Mouse (Mus musculus) heart, adult 2 months (tissue): ENCODE measurements around the gene Cda. TPM values are rescaled to one million over a fixed set of nuclear protein-coding genes. Genes with fewer than 3 reads are reported as not detected.
"Not testable (repeated sequence)": the region's sequence is repeated elsewhere in the genome, so short reads cannot be mapped to it uniquely, and the experiment has no call there.

Experiments used
- DNase-seq, 2 experiments: peaks; one replicate each; pipeline ENCODE4 v3.0.0; 2021
- H3K27ac ChIP-seq: fragments of 200-600 bp; 2 replicates; pipeline ENCODE4 v1.8.1; 2022
- H3K27me3 ChIP-seq: fragments of 200-500 bp; 2 replicates; pipeline ENCODE4 v1.6.1; 2012; ENCODE audit warnings: mild to moderate bottlenecking, low read length, inconsistent platforms, mixed read lengths; ENCODE audit not compliant: control insufficient read depth, insufficient read depth
- H3K36me3 ChIP-seq: fragments of 200-500 bp; 2 replicates; pipeline ENCODE4 v1.6.1; 2012; ENCODE audit warnings: low read length, inconsistent platforms; ENCODE audit not compliant: control insufficient read depth, insufficient read depth
- H3K4me1 ChIP-seq: fragments of 200-500 bp; 2 replicates; pipeline ENCODE4 v1.6.1; 2011; ENCODE audit warnings: low read length; ENCODE audit not compliant: control insufficient read depth, insufficient read depth
- H3K4me3 ChIP-seq: fragments of 200-600 bp; 2 replicates; pipeline ENCODE4 v1.8.1; 2022
- H3K79me2 ChIP-seq: fragments of 200-500 bp; replicated peaks from 2 replicates; pipeline ENCODE4 v1.6.1; 2012; ENCODE audit warnings: mild to moderate bottlenecking, inconsistent platforms, low read length, moderate library complexity, mixed read lengths; ENCODE audit not compliant: control insufficient read depth, insufficient read depth
- H3K9ac ChIP-seq: fragments of 200-500 bp; 2 replicates; pipeline ENCODE4 v1.6.1; 2012; ENCODE audit warnings: low read depth, mild to moderate bottlenecking, control low read depth, inconsistent platforms, low read length, mixed read lengths
- CTCF ChIP-seq: fragments of 200-600 bp; IDR thresholded peaks from 2 replicates; pipeline ENCODE4 v1.8.1; 2022; ENCODE audit warnings: antibody characterized with exemption, mild to moderate bottlenecking, moderate library complexity
- EP300 ChIP-seq: fragments of 200-500 bp; IDR thresholded peaks from 2 replicates; pipeline ENCODE4 v1.6.1; 2011; ENCODE audit warnings: low read depth, low read length, control low read depth; ENCODE audit not compliant: insufficient read depth
- POLR2A ChIP-seq: fragments of 200-500 bp; IDR thresholded peaks from 2 replicates; pipeline ENCODE4 v1.6.1; 2011; ENCODE audit warnings: mild to moderate bottlenecking, low read depth, low read length, control low read depth; ENCODE audit not compliant: insufficient read depth
- WGBS: fragments of 180-500 bp; shearing (Covaris S2); methylation state at CpG from one replicate; pipeline ENCODE4 v1.1.7; 2018; 5-methylcytosine and 5-hydroxymethylcytosine counted together
- intact Hi-C: fragments of 180-260 bp; cut with DNase I; formaldehyde crosslinking; loops from one replicate; pipeline ENCODE4 v1.15.1; 2025
- polyA plus RNA-seq: library from polyadenylated mRNA; depleted of rRNA; stranded (reverse); fragments of >200 nt; gene quantifications from 2 replicates; pipeline ENCODE4 v1.2.3, GENCODE M21; 2012
- total RNA-seq, 2 experiments: library from RNA; stranded (reverse); gene quantifications; 2 replicates each; pipeline ENCODE4 v1.2.3; 2021

The Cda gene
- total and polyA plus RNA-seq, 3 experiments, result 1.4 to 3.3 (median 1.4) TPM

GRCm38 (mm10) chr4:138335036-138335435, 32.8 kb downstream of the Cda start:
- DNase-seq, result no peak
- Histone ChIP-seq H3K4me3 (no peak overlapping the region), H3K79me2 (no peaks in the 10 kb centered on the region), H3K4me1 (no peaks in the 10 kb centered on the region), H3K27me3 (no peaks in the 10 kb centered on the region), H3K36me3 (no peaks in the 10 kb centered on the region), H3K9ac (no peak overlapping the region), H3K27ac (no peak overlapping the region)
- WGBS, result 56% methylated on average over 12 of the region's 12 CpGs
- intact Hi-C loops, result no loop called here
- TF ChIP-seq EP300, result no peak
- no peak for TF ChIP-seq POLR2A
- TF ChIP-seq CTCF, result no peak

- Histone ChIP-seq H3K9ac (no peak overlapping the region), H3K79me2 (no peaks in the 10 kb centered on the region), H3K27ac (no peak overlapping the region), H3K4me1 (no peaks in the 10 kb centered on the region), H3K27me3 (no peaks in the 10 kb centered on the region), H3K4me3 (no peak overlapping the region), H3K36me3 (no peaks in the 10 kb centered on the region)
- intact Hi-C loops, result no loop called here
- TF ChIP-seq POLR2A, result no peak
- no peak for TF ChIP-seq EP300
- no peak for TF ChIP-seq CTCF
- WGBS, result 72% methylated on average over 4 of the region's 4 CpGs
- no peak for DNase-seq
Measured at GRCm38 (mm10) chr4:138333135-138333534, 34.7 kb downstream of the Cda start.

- WGBS, result 63% methylated on average over 9 of the region's 9 CpGs
- intact Hi-C loops, result no loop called here
- no peak for TF ChIP-seq CTCF
- no peak for TF ChIP-seq POLR2A
- TF ChIP-seq EP300, result no peak
Measured at GRCm38 (mm10) chr4:138331647-138332046, 36.1 kb downstream of the Cda start.

GRCm38 (mm10) chr4:138330264-138330671, 37.5 kb downstream of the Cda start:
- no peak overlapping the region for H3K27ac ChIP-seq
- no peak overlapping the region for H3K9ac ChIP-seq
- H3K36me3 ChIP-seq, result no peaks in the 10 kb centered on the region
- H3K4me1 ChIP-seq, result peaks cover 2% of the 10 kb centered on the region; the same call in 1 of the 2 replicates
- WGBS, result 25% methylated on average over 15 of the region's 15 CpGs
- no peak for DNase-seq
- H3K4me3 ChIP-seq, result no peak overlapping the region
- H3K79me2 ChIP-seq, result no peaks in the 10 kb centered on the region
- no peak for TF ChIP-seq CTCF
- no peak for TF ChIP-seq EP300
- no peak for TF ChIP-seq POLR2A
- no peaks in the 10 kb centered on the region for H3K27me3 ChIP-seq
- intact Hi-C loops, result no loop called here

More at GRCm38 (mm10) chr4:138331647-138332046, 36.1 kb downstream of the Cda start:
- Histone ChIP-seq H3K9ac (no peak overlapping the region), H3K4me3 (no peak overlapping the region), H3K36me3 (no peaks in the 10 kb centered on the region), H3K27ac (no peak overlapping the region), H3K27me3 (no peaks in the 10 kb centered on the region), H3K79me2 (no peaks in the 10 kb centered on the region), H3K4me1 (no peaks in the 10 kb centered on the region)
- no peak for DNase-seq

- intact Hi-C loops, result no loop called here
- H3K27me3 ChIP-seq, result no peaks in the 10 kb centered on the region
Measured at GRCm38 (mm10) chr4:138327891-138328470, 39.8 kb downstream of the Cda start.

GRCm38 (mm10) chr4:138327155-138327554, 40.6 kb downstream of the Cda start:
- H3K9ac ChIP-seq, DNase-seq, H3K4me1 ChIP-seq, intact Hi-C loops, H3K27me3 ChIP-seq, H3K36me3 ChIP-seq, H3K27ac ChIP-seq, H3K79me2 ChIP-seq, H3K4me3 ChIP-seq: not testable (repeated sequence)
- WGBS, result 66% methylated on average over 9 of the region's 12 CpGs

More at GRCm38 (mm10) chr4:138327891-138328470, 39.8 kb downstream of the Cda start:
- Histone ChIP-seq H3K4me3 (no peak overlapping the region), H3K79me2 (no peaks in the 10 kb centered on the region), H3K9ac (peak overlapping the region; percentile 56), H3K4me1 (peaks cover 9% of the 10 kb centered on the region), H3K27ac (no peak overlapping the region), H3K36me3 (peaks cover 4% of the 10 kb centered on the region; the same call in 1 of the 2 replicates)
- DNase-seq, result no peak
- TF ChIP-seq POLR2A, result peak; percentile 33; the same call in 1 of the 2 replicates
- no peak for TF ChIP-seq CTCF
- TF ChIP-seq EP300, result no peak
- WGBS, result 57% methylated on average over 7 of the region's 7 CpGs
